Mouse (Mus musculus) liver, embryonic 14.5 days (tissue): ENCODE measurements at regions not wholly inside any gene's neighbourhood (a gene's known extent, or its start where the extent isn't known, plus 50 kb on each side); places are given as distances from the start of the nearest gene placed in this dataset.

Source experiments
- ATAC-seq: fragments of 200-750 bp; cut with Nextera tagmentation; 2 replicates; pipeline ENCODE4 v1.8.0; 2017; ENCODE audit warnings: moderate number of reproducible peaks, mild to moderate bottlenecking, moderate library complexity; ENCODE audit not compliant: insufficient read depth
- DNase-seq, 3 experiments: peaks; one replicate each; pipeline ENCODE4 v3.0.0-alpha.2; 2012 to 2013; ENCODE audit warnings: low read depth in 3 of 3, low spot score in 3 of 3
- H3K27ac ChIP-seq: fragments of 300-500 bp; sonication (generic); 2 replicates; pipeline ENCODE4 v1.5.1; 2014; ENCODE audit warnings: moderate library complexity, mild to moderate bottlenecking, control low read depth, inconsistent platforms
- H3K27me3 ChIP-seq: fragments of 300-500 bp; sonication (generic); 2 replicates; pipeline ENCODE4 v1.6.1; 2014; ENCODE audit warnings: mild to moderate bottlenecking, low read length, moderate library complexity; ENCODE audit not compliant: control insufficient read depth, insufficient read depth
- H3K36me3 ChIP-seq: fragments of 300-500 bp; sonication (generic); replicated peaks from 2 replicates; pipeline ENCODE4 v1.6.1; 2014; ENCODE audit warnings: low read depth; ENCODE audit not compliant: control insufficient read depth, insufficient read depth
- H3K4me1 ChIP-seq, 2 experiments: fragments of 200-500 bp in 1 of 2; fragments of 300-500 bp in 1 of 2; sonication (generic) in 1 of 2; replicated peaks; 2 replicates each; pipeline ENCODE4 v1.6.1; 2012 to 2014; ENCODE audit warnings: antibody characterized with exemption in 1 of 2, inconsistent platforms in 1 of 2, low read length in 1 of 2; ENCODE audit not compliant: control insufficient read depth in 2 of 2, insufficient read depth in 2 of 2
- H3K4me2 ChIP-seq: fragments of 300-500 bp; sonication (generic); 2 replicates; pipeline ENCODE4 v1.6.1; 2014; ENCODE audit warnings: low read depth, mild to moderate bottlenecking, control low read depth, moderate library complexity
- H3K4me3 ChIP-seq, 2 experiments: fragments of 200-500 bp in 1 of 2; fragments of 300-500 bp in 1 of 2; sonication (generic) in 1 of 2; 2 replicates each; pipeline ENCODE4 v1.5.1; 2012 to 2014; ENCODE audit warnings: low read depth in 2 of 2, low read length in 2 of 2, mild to moderate bottlenecking in 2 of 2, control low read depth in 1 of 2, inconsistent platforms in 1 of 2, moderate library complexity in 1 of 2; ENCODE audit not compliant: insufficient read depth in 1 of 2
- H3K9ac ChIP-seq: fragments of 300-500 bp; sonication (generic); replicated peaks from 2 replicates; pipeline ENCODE4 v1.6.1; 2014; ENCODE audit warnings: mild to moderate bottlenecking, control low read depth, moderate library complexity
- H3K9me3 ChIP-seq: fragments of 300-500 bp; sonication (generic); 2 replicates; pipeline ENCODE4 v1.6.1; 2016; ENCODE audit warnings: low read length, mixed read lengths; ENCODE audit not compliant: control insufficient read depth
- CTCF ChIP-seq: IDR thresholded peaks from 2 replicates; pipeline ENCODE4 v1.5.1; 2016; ENCODE audit warnings: antibody characterized with exemption, low read depth, control low read depth
- EP300 ChIP-seq: IDR thresholded peaks from 2 replicates; pipeline ENCODE4 v1.6.1; 2016; ENCODE audit warnings: antibody characterized with exemption, low read depth
- WGBS: fragments of 180-500 bp; shearing (Covaris S2); extraction: QIAGEN DNeasy Blood & Tissue Kit; methylation state at CpG from one replicate; pipeline ENCODE4 v1.1.7; 2014; ENCODE audit not compliant: insufficient replicate concordance; 5-methylcytosine and 5-hydroxymethylcytosine counted together

DNA sequence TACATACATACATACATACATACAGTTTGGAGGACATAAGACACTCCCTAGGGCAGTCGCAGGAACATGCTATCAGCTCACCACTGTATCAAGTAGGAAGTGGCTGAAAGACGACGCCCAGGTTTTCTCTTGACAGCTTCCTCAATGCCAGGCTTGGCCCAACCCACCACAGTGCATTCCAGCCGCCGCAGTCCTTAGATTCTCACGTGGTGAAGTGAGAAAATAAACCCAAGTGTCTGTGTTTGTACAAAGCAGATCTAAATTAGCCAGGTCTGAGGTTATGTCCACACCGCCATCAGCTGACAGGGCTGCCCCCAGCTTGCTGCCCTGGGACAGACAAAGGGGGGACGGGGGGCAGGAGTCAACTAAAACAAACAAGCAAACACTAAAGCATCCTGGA, 135.4 kb upstream of the Sox5 start:
- 16% methylated on average over 8 of the region's 8 CpGs for WGBS
- no peak overlapping the region for H3K27ac ChIP-seq
- DNase-seq: peak in 1 of 3 experiments; percentile 11
- H3K9ac ChIP-seq: no peak overlapping the region
- no peaks in the 10 kb centered on the region for H3K27me3 ChIP-seq
- no peaks in the 10 kb centered on the region for H3K9me3 ChIP-seq
- no peak for TF ChIP-seq EP300
- no peak for TF ChIP-seq CTCF
- ATAC-seq: peak; percentile 58
- no peak overlapping the region for H3K4me3 ChIP-seq
- no peaks in the 10 kb centered on the region for H3K36me3 ChIP-seq
- peaks cover 0 to 12% of the 10 kb centered on the region in 2 experiments; a peak in 2 of 4 replicates for H3K4me1 ChIP-seq
- H3K4me2 ChIP-seq: no peak overlapping the region

DNA sequence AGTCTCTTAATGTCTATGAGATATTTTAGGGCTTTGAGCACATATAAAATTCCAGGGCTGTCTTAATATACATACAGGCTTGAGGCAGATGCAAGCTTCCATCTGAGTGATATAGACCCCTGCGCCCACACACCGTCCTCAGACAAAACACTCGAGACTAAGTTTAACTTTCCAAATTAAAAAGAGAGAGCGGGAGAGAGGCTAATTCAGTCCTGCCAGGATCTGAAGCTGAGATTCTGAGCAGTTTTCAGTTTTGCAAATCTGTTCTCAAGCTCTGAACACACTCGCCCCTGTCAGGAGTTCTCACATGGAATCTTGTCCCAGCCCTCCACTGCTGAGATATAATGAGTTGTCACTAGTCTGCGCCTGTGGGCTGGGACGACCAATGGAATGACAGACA, 130.0 kb upstream of the Sox5 start:
- DNase-seq: no peak
- Histone ChIP-seq H3K36me3 (no peaks in the 10 kb centered on the region), H3K27me3 (no peaks in the 10 kb centered on the region), H3K4me2 (no peak overlapping the region), H3K9ac (no peak overlapping the region), H3K4me1 (no peaks in the 10 kb centered on the region), H3K9me3 (no peaks in the 10 kb centered on the region), H3K27ac (no peak overlapping the region), H3K4me3 (no peak overlapping the region)
- TF ChIP-seq CTCF (no peak), EP300 (no peak)
- ATAC-seq: no peak
- 57% methylated on average over 7 of the region's 7 CpGs for WGBS

DNA sequence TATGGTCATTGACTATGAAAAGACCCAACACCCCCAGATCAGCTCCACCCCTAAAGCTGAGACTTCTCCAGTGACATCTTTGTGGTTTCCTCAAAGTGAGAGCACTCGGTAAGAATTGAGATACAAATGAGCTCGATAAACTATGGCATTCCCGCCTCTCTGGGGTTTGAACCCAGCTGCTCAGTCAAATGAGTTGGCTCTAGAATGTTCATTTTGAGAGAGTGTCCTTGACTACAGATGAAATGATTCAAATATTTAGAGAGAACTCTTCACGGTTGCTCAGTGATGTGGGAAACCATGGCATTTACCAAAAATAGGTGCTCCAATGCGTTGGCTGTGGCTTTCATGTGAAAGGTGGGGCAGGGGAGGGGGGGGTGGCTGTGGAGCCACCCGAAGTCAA, 128.6 kb upstream of the Sox5 start:
- Histone ChIP-seq H3K27ac (no peak overlapping the region), H3K36me3 (no peaks in the 10 kb centered on the region), H3K27me3 (no peaks in the 10 kb centered on the region), H3K4me1 (no peaks in the 10 kb centered on the region), H3K9me3 (no peaks in the 10 kb centered on the region), H3K9ac (no peak overlapping the region), H3K4me3 (no peak overlapping the region), H3K4me2 (no peak overlapping the region)
- DNase-seq: no peak
- WGBS: 30% methylated on average over 6 of the region's 6 CpGs
- no peak for ATAC-seq
- TF ChIP-seq CTCF: no peak
- no peak for TF ChIP-seq EP300

DNA sequence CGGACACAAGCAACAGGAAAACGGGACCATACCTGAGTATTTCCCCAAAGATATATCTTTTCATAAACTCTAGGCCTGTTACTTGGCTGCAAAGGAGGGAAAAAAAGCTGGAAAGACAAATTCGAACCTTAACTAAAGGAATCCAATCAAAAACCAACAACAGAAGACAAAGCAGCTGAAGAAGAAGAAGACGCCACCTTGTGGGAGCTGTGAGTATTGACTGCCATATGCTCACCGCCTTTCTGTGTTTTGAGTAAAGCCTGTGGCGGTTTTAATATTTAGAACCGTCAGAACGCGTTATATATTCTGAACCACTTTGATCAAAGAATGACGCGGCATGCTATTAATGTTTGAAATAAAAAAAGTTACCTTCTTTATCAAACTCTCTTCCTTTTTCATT, 126.9 kb upstream of the Sox5 start:
- H3K27ac ChIP-seq: no peak overlapping the region
- no peaks in the 10 kb centered on the region; the same call in 1 of the 2 replicates for H3K27me3 ChIP-seq
- no peak overlapping the region for H3K4me2 ChIP-seq
- 81% methylated on average over 11 of the region's 11 CpGs for WGBS
- TF ChIP-seq EP300 (no peak), CTCF (0 out of 2 replicates have a peak, but pooled peaks have one; percentile 27)
- no peak for ATAC-seq
- H3K9ac ChIP-seq: no peak overlapping the region
- H3K4me1 ChIP-seq: no peaks in the 10 kb centered on the region
- DNase-seq: no peak
- no peak overlapping the region for H3K4me3 ChIP-seq
- H3K36me3 ChIP-seq: no peaks in the 10 kb centered on the region
- H3K9me3 ChIP-seq: no peaks in the 10 kb centered on the region

- no peaks in the 10 kb centered on the region; the same call in 1 of the 2 replicates for H3K27me3 ChIP-seq
- TF ChIP-seq EP300: no peak
- no peak for TF ChIP-seq CTCF
- no peak overlapping the region; the same call in 1 of the 2 replicates for H3K4me2 ChIP-seq
- H3K9me3 ChIP-seq: no peaks in the 10 kb centered on the region
- H3K4me1 ChIP-seq: peaks cover 22 to 26% of the 10 kb centered on the region in 2 experiments
- 23% methylated on average over 10 of the region's 10 CpGs for WGBS
- no peak for ATAC-seq
- H3K36me3 ChIP-seq: no peaks in the 10 kb centered on the region
- no peak overlapping the region for H3K9ac ChIP-seq
- no peak for DNase-seq
- H3K27ac ChIP-seq: no peak overlapping the region
- H3K4me3 ChIP-seq: no peak overlapping the region
Measured at GRCm38 (mm10) chr6:144903156-144903555, 121.4 kb upstream of the Sox5 start.
